Mouse (Mus musculus): ENCODE measurements around the gene Dnah3.

The Dnah3 gene

DNA sequence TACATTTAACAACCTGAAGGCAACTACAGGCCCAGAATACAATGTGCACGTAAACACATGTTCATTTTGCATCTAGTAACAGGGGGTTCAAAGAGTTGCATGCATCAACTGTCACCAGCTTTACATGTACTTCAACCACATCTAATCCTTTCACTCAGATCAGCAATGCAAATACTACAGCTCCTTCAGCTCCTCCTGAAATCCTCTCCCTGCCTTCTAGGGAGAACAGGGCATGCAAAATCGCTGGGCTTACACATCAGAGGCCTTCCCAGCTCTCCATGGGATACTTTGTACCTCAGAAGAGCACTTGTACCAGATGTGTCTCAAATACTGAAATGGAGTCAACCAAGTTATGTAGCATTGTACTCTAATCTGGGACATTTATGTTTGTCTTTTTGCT lies 222.0 kb downstream of the Dnah3 start:
- DNase-seq (ENCODE audit: low spot score), result no peak

Data from spleen, adult 12 weeks (tissue).